Mouse (Mus musculus): ENCODE results near the gene 4930415O20Rik. TPM values are rescaled to one million over a fixed set of nuclear protein-coding genes. Genes with fewer than 3 reads are reported as not detected.
"Not testable (repeated sequence)": the region's sequence is repeated elsewhere in the genome, so short reads cannot be mapped to it uniquely, and the experiment has no call there.

Gene 4930415O20Rik
- polyA plus RNA-seq, 1 experiment from 2014 or later, result not detected

GRCm38 (mm10) chr15:98579795-98580464 lies 9.1 kb downstream of the 4930415O20Rik start:
- H3K27ac ChIP-seq (ENCODE audit: low read depth, low read length), result no peak overlapping the region
- no peaks in the 10 kb centered on the region for H3K36me3 ChIP-seq (ENCODE audit: control insufficient read depth, insufficient read depth, low read length)
- peak; percentile 71 for ATAC-seq (replicated peaks; ENCODE audit: low FRiP score)
- DNase-seq (ENCODE audit: low spot score), result peak; percentile 88
- H3K4me2 ChIP-seq (ENCODE audit: low read depth, low read length, severe bottlenecking), result no peak overlapping the region
- H3K9ac ChIP-seq (ENCODE audit: low read length), result no peak overlapping the region
- no peaks in the 10 kb centered on the region for H3K4me1 ChIP-seq (replicated peaks; ENCODE audit: control insufficient read depth, insufficient read depth, low read length)
- H3K27me3 ChIP-seq (ENCODE audit: control insufficient read depth, insufficient read depth, low read length), result no peaks in the 10 kb centered on the region; the same call in 1 of the 2 replicates
- H3K9me3 ChIP-seq (ENCODE audit: control insufficient read depth, low read length), result no peaks in the 10 kb centered on the region
- 40% methylated on average over 5 of the region's 5 CpGs for WGBS
- no peak overlapping the region for H3K4me3 ChIP-seq (ENCODE audit: low read depth, low read length)

GRCm38 (mm10) chr15:98582410-98582809 lies 11.6 kb downstream of the 4930415O20Rik start:
- H3K36me3 ChIP-seq (ENCODE audit: control insufficient read depth, insufficient read depth, low read length), result no peaks in the 10 kb centered on the region
- ATAC-seq (replicated peaks; ENCODE audit: low FRiP score), result no peak
- WGBS, result 83% methylated on average over 8 of the region's 8 CpGs
- H3K4me1 ChIP-seq (replicated peaks; ENCODE audit: control insufficient read depth, insufficient read depth, low read length), result no peaks in the 10 kb centered on the region
- no peak overlapping the region for H3K4me3 ChIP-seq (ENCODE audit: low read depth, low read length)
- no peak overlapping the region for H3K4me2 ChIP-seq (ENCODE audit: low read depth, low read length, severe bottlenecking)
- H3K9ac ChIP-seq (ENCODE audit: low read length), result no peak overlapping the region
- no peak overlapping the region for H3K27ac ChIP-seq (ENCODE audit: low read depth, low read length)
- H3K27me3 ChIP-seq (ENCODE audit: control insufficient read depth, insufficient read depth, low read length), result no peaks in the 10 kb centered on the region; the same call in 1 of the 2 replicates
- no peaks in the 10 kb centered on the region for H3K9me3 ChIP-seq (ENCODE audit: control insufficient read depth, low read length)
- peak; percentile 22 for DNase-seq (ENCODE audit: low spot score)

GRCm38 (mm10) chr15:98582996-98583395 lies 12.2 kb downstream of the 4930415O20Rik start:
- ATAC-seq (replicated peaks; ENCODE audit: low FRiP score) (no peak), DNase-seq (ENCODE audit: low spot score) (peak; percentile 40)
- Histone ChIP-seq H3K4me2 (ENCODE audit: low read depth, low read length, severe bottlenecking) (no peak overlapping the region), H3K9me3 (ENCODE audit: control insufficient read depth, low read length) (no peaks in the 10 kb centered on the region), H3K36me3 (ENCODE audit: control insufficient read depth, insufficient read depth, low read length) (no peaks in the 10 kb centered on the region), H3K27ac (ENCODE audit: low read depth, low read length) (no peak overlapping the region), H3K27me3 (ENCODE audit: control insufficient read depth, insufficient read depth, low read length) (no peaks in the 10 kb centered on the region; the same call in 1 of the 2 replicates), H3K4me1 (replicated peaks; ENCODE audit: control insufficient read depth, insufficient read depth, low read length) (no peaks in the 10 kb centered on the region), H3K9ac (ENCODE audit: low read length) (no peak overlapping the region), H3K4me3 (ENCODE audit: low read depth, low read length) (no peak overlapping the region)
- WGBS, result 82% methylated on average over 8 of the region's 8 CpGs

- H3K9me3 ChIP-seq (ENCODE audit: control insufficient read depth, low read length), result no peaks in the 10 kb centered on the region
- ATAC-seq (replicated peaks; ENCODE audit: low FRiP score) (no peak), DNase-seq (ENCODE audit: low spot score) (no peak)
- H3K27ac ChIP-seq (ENCODE audit: low read depth, low read length), result no peak overlapping the region
- no peak overlapping the region for H3K4me2 ChIP-seq (ENCODE audit: low read depth, low read length, severe bottlenecking)
- no peak overlapping the region for H3K9ac ChIP-seq (ENCODE audit: low read length)
- H3K36me3 ChIP-seq (ENCODE audit: control insufficient read depth, insufficient read depth, low read length), result no peaks in the 10 kb centered on the region; the same call in 1 of the 2 replicates
- H3K27me3 ChIP-seq (ENCODE audit: control insufficient read depth, insufficient read depth, low read length), result no peaks in the 10 kb centered on the region
- WGBS, result 48% methylated on average over 7 of the region's 7 CpGs
- no peak overlapping the region for H3K4me3 ChIP-seq (ENCODE audit: low read depth, low read length)
- no peaks in the 10 kb centered on the region for H3K4me1 ChIP-seq (replicated peaks; ENCODE audit: control insufficient read depth, insufficient read depth, low read length)
Measured at GRCm38 (mm10) chr15:98585421-98585820, 14.6 kb downstream of the 4930415O20Rik start.

- not testable (repeated sequence) for H3K4me3 ChIP-seq (ENCODE audit: low read depth, low read length); DNase-seq (ENCODE audit: low spot score); H3K27me3 ChIP-seq (ENCODE audit: control insufficient read depth, insufficient read depth, low read length); H3K27ac ChIP-seq (ENCODE audit: low read depth, low read length); H3K9me3 ChIP-seq (ENCODE audit: control insufficient read depth, low read length); H3K4me2 ChIP-seq (ENCODE audit: low read depth, low read length, severe bottlenecking); ATAC-seq (replicated peaks; ENCODE audit: low FRiP score); H3K4me1 ChIP-seq (replicated peaks; ENCODE audit: control insufficient read depth, insufficient read depth, low read length); H3K9ac ChIP-seq (ENCODE audit: low read length); H3K36me3 ChIP-seq (ENCODE audit: control insufficient read depth, insufficient read depth, low read length)
- 84% methylated on average over 9 of the region's 9 CpGs for WGBS
Measured at GRCm38 (mm10) chr15:98586141-98586540, 15.3 kb downstream of the 4930415O20Rik start.

- WGBS, result 87% methylated on average over 11 of the region's 11 CpGs
- no peak overlapping the region for H3K4me2 ChIP-seq (ENCODE audit: low read depth, low read length, severe bottlenecking)
- no peaks in the 10 kb centered on the region for H3K4me1 ChIP-seq (replicated peaks; ENCODE audit: control insufficient read depth, insufficient read depth, low read length)
- no peaks in the 10 kb centered on the region for H3K27me3 ChIP-seq (ENCODE audit: control insufficient read depth, insufficient read depth, low read length)
- ATAC-seq (replicated peaks; ENCODE audit: low FRiP score) (no peak), DNase-seq (ENCODE audit: low spot score) (no peak)
- no peaks in the 10 kb centered on the region for H3K9me3 ChIP-seq (ENCODE audit: control insufficient read depth, low read length)
- no peak overlapping the region for H3K9ac ChIP-seq (ENCODE audit: low read length)
- peaks cover 5% of the 10 kb centered on the region; the same call in 1 of the 2 replicates for H3K36me3 ChIP-seq (ENCODE audit: control insufficient read depth, insufficient read depth, low read length)
- no peak overlapping the region for H3K4me3 ChIP-seq (ENCODE audit: low read depth, low read length)
- H3K27ac ChIP-seq (ENCODE audit: low read depth, low read length), result no peak overlapping the region
Measured at GRCm38 (mm10) chr15:98587751-98588150, 16.9 kb downstream of the 4930415O20Rik start.

GRCm38 (mm10) chr15:98589640-98590336 lies 19.0 kb downstream of the 4930415O20Rik start:
- no peak overlapping the region for H3K4me3 ChIP-seq (ENCODE audit: low read depth, low read length)
- peaks cover 5% of the 10 kb centered on the region; the same call in 1 of the 2 replicates for H3K36me3 ChIP-seq (ENCODE audit: control insufficient read depth, insufficient read depth, low read length)
- H3K9ac ChIP-seq (ENCODE audit: low read length), result no peak overlapping the region
- H3K27ac ChIP-seq (ENCODE audit: low read depth, low read length), result no peak overlapping the region
- 82% methylated on average over 7 of the region's 7 CpGs for WGBS
- H3K27me3 ChIP-seq (ENCODE audit: control insufficient read depth, insufficient read depth, low read length), result no peaks in the 10 kb centered on the region
- DNase-seq (ENCODE audit: low spot score) (no peak), ATAC-seq (replicated peaks; ENCODE audit: low FRiP score) (no peak)
- H3K4me1 ChIP-seq (replicated peaks; ENCODE audit: control insufficient read depth, insufficient read depth, low read length), result no peaks in the 10 kb centered on the region
- no peak overlapping the region for H3K4me2 ChIP-seq (ENCODE audit: low read depth, low read length, severe bottlenecking)
- H3K9me3 ChIP-seq (ENCODE audit: control insufficient read depth, low read length), result no peaks in the 10 kb centered on the region

GRCm38 (mm10) chr15:98591396-98591795 lies 20.6 kb downstream of the 4930415O20Rik start:
- DNase-seq (ENCODE audit: low spot score), result no peak
- no peak for ATAC-seq (replicated peaks; ENCODE audit: low FRiP score)

More at GRCm38 (mm10) chr15:98591396-98591795, 20.6 kb downstream of the 4930415O20Rik start:
- Histone ChIP-seq H3K27ac (ENCODE audit: low read depth, low read length) (no peak overlapping the region), H3K4me1 (replicated peaks; ENCODE audit: control insufficient read depth, insufficient read depth, low read length) (no peaks in the 10 kb centered on the region), H3K9ac (ENCODE audit: low read length) (no peak overlapping the region), H3K9me3 (ENCODE audit: control insufficient read depth, low read length) (no peaks in the 10 kb centered on the region), H3K4me3 (ENCODE audit: low read depth, low read length) (no peak overlapping the region), H3K4me2 (ENCODE audit: low read depth, low read length, severe bottlenecking) (no peak overlapping the region), H3K27me3 (ENCODE audit: control insufficient read depth, insufficient read depth, low read length) (no peaks in the 10 kb centered on the region), H3K36me3 (ENCODE audit: control insufficient read depth, insufficient read depth, low read length) (peaks cover 5% of the 10 kb centered on the region; the same call in 1 of the 2 replicates)
- 65% methylated on average over 4 of the region's 4 CpGs for WGBS
